ENCODE assay signal across 9 mouse cellular contexts in genomic region chr10:121330940-121331339, GRCm38 (mm10). TPM values are rescaled to one million over a fixed set of nuclear protein-coding genes. Genes with fewer than 3 reads are reported as not detected.
DNase-seq lines count a peak whose midpoint lies in the region; ATAC-seq and TF ChIP-seq lines count a peak whose summit lies in the region.
"Had no signal": no experiment of that assay in that cellular context is flagged by ENCODE, and none has a peak within 500 bp of the region (broad histone marks: within the 10 kb centered on the region; RNA-seq: fewer than 3 reads in every experiment).

No protein-coding gene starts in this region.

- no peaks in the 10 kb centered on the region for H3K27me3 ChIP-seq in hindbrain, embryonic 11.5 days (ENCODE audit: control insufficient read depth, insufficient read depth, low read length)
- H3K27me3 ChIP-seq in hindbrain, embryonic 13.5 days, result no peaks in the 10 kb centered on the region
- H3K27me3 ChIP-seq: limb, embryonic 12.5 days had no signal

- no peaks in the 10 kb centered on the region for H3K9me3 ChIP-seq in hindbrain, embryonic 11.5 days (ENCODE audit: control insufficient read depth, low read length)
- H3K9me3 ChIP-seq in hindbrain, embryonic 13.5 days, result peaks cover 5% of the 10 kb centered on the region
- H3K9me3 ChIP-seq: limb, embryonic 12.5 days had no signal

- H3K36me3 ChIP-seq in hindbrain, embryonic 11.5 days (ENCODE audit: control insufficient read depth, insufficient read depth, low read length), result no peaks in the 10 kb centered on the region
- no peaks in the 10 kb centered on the region for H3K36me3 ChIP-seq in hindbrain, embryonic 13.5 days
- H3K36me3 ChIP-seq: limb, embryonic 12.5 days had no signal

- H3K27ac ChIP-seq in hindbrain, embryonic 11.5 days (ENCODE audit: low read depth, low read length), result no peak overlapping the region
- no peak overlapping the region for H3K27ac ChIP-seq in hindbrain, embryonic 13.5 days
- H3K27ac ChIP-seq in bone marrow macrophage, adult 2 months (ENCODE audit: insufficient read depth, low read depth, low read length), result no peak overlapping the region
- H3K27ac ChIP-seq: limb, embryonic 12.5 days had no signal

- TF ChIP-seq POLR2A in bone marrow macrophage, adult 2 months (IDR thresholded peaks at IDR 0.05; ENCODE audit: borderline replicate concordance, low read depth, low read length), result no peak

- DNase-seq in hindbrain, embryonic 11.5 days (ENCODE audit: low spot score), result peak; percentile 82
- peak; percentile 63 to 78 for DNase-seq in CD8-positive naive resting alpha-beta T cell, adult 2 months (ENCODE audit: low read depth in 2 of 2, low spot score in 2 of 2)
- DNase-seq in kidney, postnatal 10 days, result peak; percentile 81
- peak; percentile 81 for DNase-seq in lung, postnatal 10 days
- DNase-seq in spleen, adult 18-20 months, result peak; percentile 51 to 82

- ATAC-seq in hindbrain, embryonic 11.5 days (ENCODE audit: low FRiP score), result no peak
- ATAC-seq in hindbrain, embryonic 13.5 days (ENCODE audit: low FRiP score), result no peak
- peak; percentile 43; the same call in 1 of the 2 replicates for ATAC-seq in erythroblast, adult 5-6 weeks (replicated peaks; ENCODE audit: low FRiP score, poor library complexity, severe bottlenecking)

- TF ChIP-seq CTCF in bone marrow macrophage, adult 2 months (IDR thresholded peaks at IDR 0.05; ENCODE audit: low read depth, low read length), result peak; percentile 63

- H3K4me1 ChIP-seq in hindbrain, embryonic 11.5 days (replicated peaks; ENCODE audit: control insufficient read depth, insufficient read depth, low read length), result no peaks in the 10 kb centered on the region
- no peaks in the 10 kb centered on the region for H3K4me1 ChIP-seq in hindbrain, embryonic 13.5 days (replicated peaks)
- no peaks in the 10 kb centered on the region for H3K4me1 ChIP-seq in bone marrow macrophage, adult 2 months (ENCODE audit: control insufficient read depth, insufficient read depth, low read length)
- H3K4me1 ChIP-seq: limb, embryonic 12.5 days had no signal

- 14% methylated on average over 7 of the region's 7 CpGs for WGBS in hindbrain, embryonic 11.5 days
- WGBS in hindbrain, embryonic 13.5 days, result 12% methylated on average over 7 of the region's 7 CpGs

- no peak overlapping the region for H3K4me2 ChIP-seq in hindbrain, embryonic 11.5 days (replicated peaks; ENCODE audit: low read depth, low read length)
- H3K4me2 ChIP-seq in hindbrain, embryonic 13.5 days, result no peak overlapping the region
- H3K4me2 ChIP-seq: limb, embryonic 12.5 days had no signal

- H3K9ac ChIP-seq in hindbrain, embryonic 11.5 days (ENCODE audit: low read depth, low read length), result no peak overlapping the region
- no peak overlapping the region for H3K9ac ChIP-seq in hindbrain, embryonic 13.5 days
- H3K9ac ChIP-seq: limb, embryonic 12.5 days had no signal

- no peak overlapping the region for H3K4me3 ChIP-seq in hindbrain, embryonic 11.5 days (ENCODE audit: low read depth, low read length)
- H3K4me3 ChIP-seq in hindbrain, embryonic 13.5 days, result no peak overlapping the region
- H3K4me3 ChIP-seq in bone marrow macrophage, adult 2 months (ENCODE audit: insufficient read depth, low read length), result no peak overlapping the region
- H3K4me3 ChIP-seq: limb, embryonic 12.5 days had no signal

RNA-seq across cellular contexts. Expression of gene Tbc1d30, which starts 20.1 kb away (rescaled TPM):
- 4.7 and 6.1 TPM in 2 replicates for polyA plus RNA-seq in hindbrain, embryonic 11.5 days (2014; fragmentation: Nextera tagmentation; extraction: Ambion mirVana)
- 12.6 and 13.6 TPM in 2 replicates for polyA plus RNA-seq in hindbrain, embryonic 13.5 days (2015; fragmentation: Nextera tagmentation; extraction: Ambion mirVana)
- polyA plus RNA-seq in bone marrow macrophage, adult 2 months (2012; ENCODE audit: insufficient read depth, insufficient read length, missing spikeins), result 1.2 and 1.3 TPM in 2 replicates
- total RNA-seq in erythroblast, adult 5-6 weeks (2015; ENCODE audit: low replicate concordance), result 0.42 TPM in 1 of 2 replicates, not detected in the other
- total RNA-seq in erythroblast, adult 5-6 weeks (2017; ENCODE audit: low replicate concordance), result 0.14 and 0.60 TPM in 2 replicates

RNA-seq across cellular contexts. Expression of gene Gns, which starts 34.0 kb away (rescaled TPM):
- polyA plus RNA-seq in hindbrain, embryonic 11.5 days (2014; fragmentation: Nextera tagmentation; extraction: Ambion mirVana), result 38.8 and 41.2 TPM in 2 replicates
- polyA plus RNA-seq in hindbrain, embryonic 13.5 days (2015; fragmentation: Nextera tagmentation; extraction: Ambion mirVana), result 41.3 and 42.6 TPM in 2 replicates
- 302 and 313 TPM in 2 replicates for polyA plus RNA-seq in bone marrow macrophage, adult 2 months (2012; ENCODE audit: insufficient read depth, insufficient read length, missing spikeins)
- total RNA-seq in erythroblast, adult 5-6 weeks (2015; ENCODE audit: low replicate concordance), result 9.6 and 15.3 TPM in 2 replicates
- 4.9 and 11.6 TPM in 2 replicates for total RNA-seq in erythroblast, adult 5-6 weeks (2017; ENCODE audit: low replicate concordance)
